Mouse (Mus musculus) MEL (cell line): ENCODE measurements around the gene Spag4.

ENCODE experiments used
- CTCF ChIP-seq, 3 experiments: IDR thresholded peaks in 2 of 3; conservative IDR thresholded peaks in 1 of 3; 2 replicates each; pipeline ENCODE4 v1.5.1; 2011 to 2012; ENCODE audit warnings: low read length in 3 of 3, low read depth in 2 of 3, mild to moderate bottlenecking in 2 of 3, improper control_type of control experiment in 1 of 3, inconsistent platforms in 1 of 3, mixed read lengths in 1 of 3, moderate library complexity in 1 of 3; ENCODE audit not compliant: control insufficient read depth in 1 of 3, insufficient read depth in 1 of 3, poor library complexity in 1 of 3, severe bottlenecking in 1 of 3
- HCFC1 ChIP-seq: IDR thresholded peaks from 2 replicates; pipeline ENCODE4 v1.6.1; 2012; ENCODE audit warnings: low read depth, mild to moderate bottlenecking, inconsistent platforms, low read length, improper control_type of control experiment, moderate library complexity
- MAX ChIP-seq: IDR thresholded peaks from 2 replicates; pipeline ENCODE4 v1.6.1; 2011; ENCODE audit warnings: low read length, improper control_type of control experiment
- MYB ChIP-seq: IDR thresholded peaks from 2 replicates; pipeline ENCODE4 v1.6.1; 2011; ENCODE audit warnings: mild to moderate bottlenecking, low read depth, low read length, improper control_type of control experiment
- RAD21 ChIP-seq: IDR thresholded peaks from 2 replicates; pipeline ENCODE4 v1.6.1; 2011; ENCODE audit warnings: mild to moderate bottlenecking, low read depth, low read length, improper control_type of control experiment
- ZNF384 ChIP-seq: IDR thresholded peaks from 2 replicates; pipeline ENCODE4 v1.6.1; 2012; ENCODE audit warnings: low read depth, mild to moderate bottlenecking, inconsistent platforms, low read length, improper control_type of control experiment

DNA sequence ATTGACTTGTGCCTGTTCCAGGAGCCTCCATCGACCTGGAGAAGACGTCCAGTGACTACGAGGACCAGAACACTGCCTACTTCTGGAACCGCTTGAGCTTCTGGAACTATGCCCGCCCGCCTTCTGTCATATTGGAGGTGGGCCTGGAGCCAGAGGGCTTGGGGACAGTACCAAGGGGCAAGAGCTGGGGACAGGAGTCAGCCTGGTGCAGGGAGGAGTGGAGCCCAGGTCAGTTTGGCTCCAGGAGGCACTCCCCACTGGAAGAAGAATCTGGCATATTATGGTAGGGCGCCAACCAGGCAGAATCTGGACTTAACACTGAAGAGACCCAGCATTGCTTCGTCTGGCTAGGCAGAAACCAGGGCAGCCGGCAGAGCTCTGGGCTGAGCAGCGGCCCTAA is 2.9 kb downstream of the Spag4 start:
- no peak for TF ChIP-seq RAD21
- TF ChIP-seq CTCF (IDR thresholded peaks at IDR 0.05 in 2 of 3, conservative IDR thresholded peaks at IDR 0.05 in 1 of 3; ENCODE audit: control insufficient read depth in 1 of 3, insufficient read depth in 1 of 3, low read depth in 2 of 3, low read length in 3 of 3, poor library complexity in 1 of 3, severe bottlenecking in 1 of 3) = no peak
- TF ChIP-seq MYB = no peak
- no peak for TF ChIP-seq MAX
- no peak for TF ChIP-seq ZNF384
- no peak for TF ChIP-seq HCFC1
